Mouse (Mus musculus): ENCODE results near the gene Prl8a1. TPM values are rescaled to one million over a fixed set of nuclear protein-coding genes. Genes with fewer than 3 reads are reported as not detected.

The Prl8a1 gene
- not detected for total RNA-seq (2021)

DNA sequence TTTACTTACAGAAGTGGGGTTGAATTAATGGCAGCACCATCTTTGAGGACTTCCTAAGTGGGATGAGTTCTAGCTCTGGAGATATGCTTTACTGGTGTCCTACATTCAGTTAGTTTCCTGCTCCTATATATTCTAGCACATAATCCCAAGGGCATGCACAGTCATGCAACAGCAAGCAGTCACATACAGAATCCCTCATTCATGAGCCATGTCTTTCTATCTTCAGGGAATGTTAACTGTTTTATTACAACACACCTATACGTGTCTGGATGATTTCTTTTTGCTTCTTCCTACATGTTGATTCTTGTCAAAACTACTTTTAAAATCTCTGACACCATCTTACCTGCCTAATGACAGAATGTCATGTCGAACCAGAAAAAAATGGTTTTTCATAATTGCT is at the start of gene Prl8a1:
Gene Prl8a1, minus strand, starts transcription at position 101 of the 400 bp plus-strand sequence.
- no peak for DNase-seq
- intact Hi-C loops (cut with DNase I), result no loop called here

DNA sequence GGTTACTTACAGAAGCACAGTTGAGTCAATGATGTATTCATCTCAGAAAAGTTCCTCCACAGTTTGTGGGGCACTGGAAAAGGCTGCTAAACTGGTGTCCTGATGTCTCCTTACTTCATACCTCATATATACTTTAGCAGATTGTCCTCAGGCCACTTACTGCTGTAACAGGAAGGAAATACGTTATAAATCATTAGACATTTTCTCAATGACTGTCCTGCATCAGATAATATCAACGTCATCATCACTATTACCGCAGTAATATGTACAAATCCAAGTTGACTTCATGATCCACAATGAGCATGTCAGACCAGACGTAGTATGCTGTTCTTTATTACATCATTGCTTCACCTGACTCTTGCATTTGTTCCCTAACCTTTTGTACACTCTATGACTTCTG is 28.5 kb upstream of the Prl8a1 start, which contains the start of gene Prl7b1:
Gene Prl7b1, minus strand, starts transcription at position 101 of the 400 bp plus-strand sequence.
- intact Hi-C loops (cut with DNase I), result no loop called here
- no peak for DNase-seq

DNA sequence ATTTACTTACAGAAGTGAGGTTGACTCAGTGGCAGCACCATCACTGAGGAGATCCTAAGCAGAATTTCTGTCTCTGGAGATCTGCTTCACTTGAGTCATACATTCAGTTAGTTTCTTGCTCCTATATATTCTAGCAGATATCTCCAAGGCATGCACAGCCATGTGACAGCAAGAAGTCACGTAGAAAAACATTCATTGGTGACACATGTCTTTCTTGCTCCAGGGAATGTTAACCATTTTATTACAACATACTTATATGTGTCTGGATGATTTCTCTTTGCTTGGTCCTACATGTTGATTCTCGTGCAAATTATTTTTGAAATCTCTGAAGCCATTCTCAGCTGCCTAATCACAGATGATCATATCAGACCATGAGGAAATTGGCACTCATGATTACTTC is 17.5 kb downstream of the Prl8a1 start, which contains the start of gene Prl8a9:
Gene Prl8a9, minus strand, starts transcription at position 101 of the 400 bp plus-strand sequence.
- DNase-seq, result no peak
- intact Hi-C loops (cut with DNase I), result no loop called here

DNA sequence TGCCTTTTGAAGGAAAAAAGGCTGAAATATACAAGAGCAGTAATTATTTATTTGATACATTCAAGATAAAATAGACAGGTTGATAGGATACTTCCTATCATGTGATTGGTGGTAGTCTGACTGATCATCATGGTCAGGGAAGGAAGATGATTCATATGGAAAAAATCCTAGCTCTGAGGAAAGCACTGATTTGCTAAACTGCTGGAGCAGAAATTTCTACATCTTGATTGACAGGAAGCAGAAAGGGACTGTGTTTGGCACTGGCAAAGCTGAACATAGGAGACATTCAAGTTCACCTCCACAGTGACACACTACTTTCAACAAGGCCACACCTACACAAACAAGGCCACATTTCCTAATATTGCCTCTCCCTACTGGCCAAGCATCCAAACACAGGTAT is 28.6 kb downstream of the Prl8a1 start:
- intact Hi-C loops (cut with DNase I), result no loop called here
- no peak for DNase-seq

Other genes with a start within 250 kb of the Prl8a1 start
- gene Prl8a2, start 236.5 kb downstream of the Prl8a1 start, total RNA-seq (2021), result not detected
- gene Prl2b1, start 191.3 kb downstream of the Prl8a1 start, total RNA-seq (2021), result not detected
- gene Prl8a6, start 143.5 kb downstream of the Prl8a1 start, total RNA-seq (2021), result not detected
- gene Prl8a8, start 69.0 kb downstream of the Prl8a1 start, total RNA-seq (2021), result not detected
- gene Prl8a9, start 17.6 kb downstream of the Prl8a1 start, total RNA-seq (2021), result not detected
- not detected for gene Prl7b1, start 28.4 kb upstream of the Prl8a1 start, total RNA-seq (2021)
- gene Prl7a1, start 60.3 kb upstream of the Prl8a1 start, total RNA-seq (2021), result not detected
- gene Prl7a2, start 85.9 kb upstream of the Prl8a1 start, total RNA-seq (2021), result not detected
- gene Prl7d1, start 134.6 kb upstream of the Prl8a1 start, total RNA-seq (2021), result not detected
- not detected for gene Prl7c1, start 198.6 kb upstream of the Prl8a1 start, total RNA-seq (2021)
- gene Prl2a1, start 219.5 kb upstream of the Prl8a1 start, total RNA-seq (2021), result not detected